Mouse (Mus musculus) erythroblast, embryonic 14.5 days (primary cell): Measurements from ENCODE around the gene Nuak2.
"Not testable (repeated sequence)": the region's sequence is repeated elsewhere in the genome, so short reads cannot be mapped to it uniquely, and the experiment has no call there.

ENCODE experiments used
- GATA1 ChIP-seq: IDR thresholded peaks from 2 replicates; pipeline ENCODE4 v1.6.1; 2012; ENCODE audit warnings: low read length, inconsistent platforms, mixed read lengths
- TAL1 ChIP-seq: IDR thresholded peaks from 3 replicates; pipeline ENCODE4 v1.6.1; 2012; ENCODE audit warnings: low read length, inconsistent platforms, mixed read lengths

DNA sequence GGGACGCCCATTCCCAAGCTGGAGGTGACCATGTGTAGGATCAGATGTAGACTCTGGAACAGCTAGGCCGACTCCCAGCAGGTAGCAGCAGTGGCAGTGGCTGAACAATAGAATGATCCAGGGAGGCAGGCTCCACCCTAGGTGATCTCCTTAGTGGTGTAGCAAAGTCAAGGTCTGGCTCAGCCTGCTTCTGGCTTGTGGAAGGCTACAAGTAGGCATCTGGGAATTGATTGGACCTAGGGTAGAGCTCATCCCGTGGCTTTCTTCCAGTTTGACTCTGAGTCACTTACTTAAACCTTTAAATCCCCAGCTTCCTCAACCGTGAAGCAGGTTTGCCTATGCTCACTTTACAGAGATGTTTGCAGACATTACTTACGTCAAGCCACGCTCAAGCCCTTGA, 35.3 kb upstream of the Nuak2 start:
- TF ChIP-seq TAL1, GATA1: not testable (repeated sequence)
